20 mouse cellular contexts compared by ENCODE assay signal in genomic region chr4:85102168-85102567, GRCm38 (mm10).
DNase-seq lines count a peak whose midpoint lies in the region; ATAC-seq and TF ChIP-seq lines count a peak whose summit lies in the region.
"Had no signal": no experiment of that assay in that cellular context is flagged by ENCODE, and none has a peak within 500 bp of the region (broad histone marks: within the 10 kb centered on the region; RNA-seq: fewer than 3 reads in every experiment).

No protein-coding gene starts in this region.

- H3K9me3 ChIP-seq in midbrain, embryonic 11.5 days (ENCODE audit: control insufficient read depth, low read length): no peaks in the 10 kb centered on the region
- H3K9me3 ChIP-seq in midbrain, embryonic 10.5 days (replicated peaks): no peaks in the 10 kb centered on the region
- no peaks in the 10 kb centered on the region for H3K9me3 ChIP-seq in ES-E14 (ENCODE audit: control insufficient read depth, insufficient read depth, low read depth, low read length)

- ATAC-seq in midbrain, embryonic 11.5 days (ENCODE audit: low FRiP score): no peak
- ATAC-seq: activated CD4-positive, CD25-positive, alpha-beta regulatory T cell, adult 4 months; CD4-positive, CD25-positive, alpha-beta regulatory T cell, adult 4 months; Patski had no signal

- peak; percentile 75 for DNase-seq in midbrain, embryonic 11.5 days (ENCODE audit: low spot score, missing footprints)
- no peak for DNase-seq in midbrain, embryonic 10.5 days (ENCODE audit: low spot score)
- no peak for DNase-seq in ES-E14 (ENCODE audit: low read depth, low spot score)
- DNase-seq in B cell, adult 2 months: no peak
- DNase-seq: adrenal gland, adult 2 months; adrenal gland, adult 8-10 months; adrenal gland, postnatal 10 days; adrenal gland, postnatal 14 days; adrenal gland, postnatal 25 days; adrenal gland, postnatal 36 days; cerebellum, adult 11 months; cerebellum, adult 11-12 months; cerebellum, adult 18-20 months; cerebellum, adult 2 months; cerebellum, adult 8-10 months had no signal

- no peaks in the 10 kb centered on the region for H3K27me3 ChIP-seq in midbrain, embryonic 11.5 days (ENCODE audit: control insufficient read depth, insufficient read depth, low read length)
- H3K27me3 ChIP-seq in midbrain, embryonic 10.5 days (ENCODE audit: low read depth, poor library complexity, severe bottlenecking): no peaks in the 10 kb centered on the region
- H3K27me3 ChIP-seq: CH12.LX, Patski had no signal

- 93% methylated on average over 4 of the region's 4 CpGs for WGBS in midbrain, embryonic 11.5 days
- WGBS in midbrain, embryonic 10.5 days: 93% methylated on average over 4 of the region's 4 CpGs

- H3K4me2 ChIP-seq in midbrain, embryonic 11.5 days: no peak overlapping the region

- no peak overlapping the region for H3K4me3 ChIP-seq in midbrain, embryonic 11.5 days (ENCODE audit: low read depth, low read length)
- H3K4me3 ChIP-seq in midbrain, embryonic 10.5 days: no peak overlapping the region
- H3K4me3 ChIP-seq in ES-E14 (ENCODE audit: insufficient read depth in 1 of 2, low read depth in 1 of 2, low read length in 2 of 2, poor library complexity in 1 of 2, severe bottlenecking in 1 of 2): no peak overlapping the region

- in situ Hi-C loops in ES-E14 (cut with MboI; ENCODE audit: low sequenced_read_pairs in 2 of 2, unreplicated experiment in 2 of 2): no loop called here

- no peak overlapping the region for H3K27ac ChIP-seq in midbrain, embryonic 11.5 days (ENCODE audit: low read depth, low read length)
- no peak overlapping the region for H3K27ac ChIP-seq in midbrain, embryonic 10.5 days (replicated peaks)
- H3K27ac ChIP-seq in ES-E14 (ENCODE audit: insufficient read depth, low read depth, low read length, poor library complexity, severe bottlenecking): no peak overlapping the region

- H3K36me3 ChIP-seq in midbrain, embryonic 11.5 days (ENCODE audit: control insufficient read depth, insufficient read depth, low read length): no peaks in the 10 kb centered on the region
- no peaks in the 10 kb centered on the region for H3K36me3 ChIP-seq in midbrain, embryonic 10.5 days
- no peaks in the 10 kb centered on the region for H3K36me3 ChIP-seq in ES-E14 (ENCODE audit: control insufficient read depth, insufficient read depth, low read length, poor library complexity, severe bottlenecking)
- H3K36me3 ChIP-seq: G1E had no signal

- H3K4me1 ChIP-seq in midbrain, embryonic 11.5 days (ENCODE audit: control insufficient read depth, insufficient read depth, low read length): no peaks in the 10 kb centered on the region
- no peaks in the 10 kb centered on the region for H3K4me1 ChIP-seq in midbrain, embryonic 10.5 days
- H3K4me1 ChIP-seq in ES-E14 (ENCODE audit: control insufficient read depth in 2 of 2, insufficient read depth in 2 of 2, low read length in 2 of 2, poor library complexity in 1 of 2): no peaks in the 10 kb centered on the region

- no peak overlapping the region for H3K9ac ChIP-seq in midbrain, embryonic 11.5 days (ENCODE audit: low read length)
- H3K9ac ChIP-seq in ES-E14 (ENCODE audit: insufficient read depth, low read depth, low read length, poor library complexity, severe bottlenecking): no peak overlapping the region

TF ChIP-seq in ES-E14, 5 proteins besides CTCF, POLR2A, EP300 and RAD21:
- TF ChIP-seq CHD2 (IDR thresholded peaks at IDR 0.05; ENCODE audit: low read depth, low read length) (no peak), MAFK (IDR thresholded peaks at IDR 0.05; ENCODE audit: insufficient read depth, low read depth, low read length) (peak; percentile 57; the same call in 1 of the 2 replicates), ZNF384 (IDR thresholded peaks at IDR 0.05; ENCODE audit: low read depth, low read length) (no peak), HCFC1 (IDR thresholded peaks at IDR 0.05; ENCODE audit: borderline replicate concordance, insufficient read depth, low read length) (no peak)
TF ChIP-seq in ES-E14: peak in this region for 1.
